21 mouse cellular contexts compared by ENCODE assay signal in the genomic region with DNA sequence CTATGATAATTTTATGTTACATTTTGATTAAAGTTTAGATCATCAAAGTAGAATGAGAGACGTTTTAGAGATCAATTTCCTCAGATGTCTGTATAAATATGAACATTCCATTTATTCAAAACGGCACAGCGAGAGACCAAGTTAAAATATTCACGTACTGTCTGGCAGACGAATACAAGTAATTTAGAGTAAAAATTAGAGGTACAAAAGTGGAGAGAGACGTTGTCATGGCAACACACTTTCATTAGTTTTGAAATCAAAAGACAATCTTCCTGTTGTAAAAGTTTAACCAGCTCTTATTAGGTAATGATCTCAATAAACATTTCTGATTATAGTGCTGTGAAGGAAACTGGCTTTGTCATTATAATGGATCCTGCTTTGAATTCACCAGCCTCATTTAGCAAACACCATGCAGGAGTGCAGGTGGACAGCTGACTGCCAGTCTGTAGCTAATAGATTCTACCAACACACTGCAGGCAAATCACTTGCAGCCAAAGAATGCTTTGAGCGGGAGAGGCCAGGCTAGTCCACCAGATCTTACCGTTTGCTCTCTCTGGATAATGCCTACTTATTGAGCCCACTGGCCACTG. TPM values are rescaled to one million over a fixed set of nuclear protein-coding genes. Genes with fewer than 3 reads are reported as not detected.
DNase-seq lines count a peak whose midpoint lies in the region; ATAC-seq and TF ChIP-seq lines count a peak whose summit lies in the region.
"Had no signal": no experiment of that assay in that cellular context is flagged by ENCODE, and none has a peak within 500 bp of the region (broad histone marks: within the 10 kb centered on the region; RNA-seq: fewer than 3 reads in every experiment).

No protein-coding gene starts in this region.

- H3K27me3 ChIP-seq in midbrain, embryonic 11.5 days (ENCODE audit: control insufficient read depth, insufficient read depth, low read length): no peaks in the 10 kb centered on the region
- no peaks in the 10 kb centered on the region for H3K27me3 ChIP-seq in midbrain, embryonic 10.5 days (ENCODE audit: low read depth, poor library complexity, severe bottlenecking)
- H3K27me3 ChIP-seq in forebrain, embryonic 13.5 days: peaks cover 8% of the 10 kb centered on the region
- no peaks in the 10 kb centered on the region for H3K27me3 ChIP-seq in hindbrain, postnatal 0 days (ENCODE audit: insufficient read depth, low read length)
- no peaks in the 10 kb centered on the region for H3K27me3 ChIP-seq in neural tube, embryonic 15.5 days (replicated peaks)

- H3K4me3 ChIP-seq in midbrain, embryonic 11.5 days (ENCODE audit: low read depth, low read length): no peak overlapping the region
- no peak overlapping the region for H3K4me3 ChIP-seq in midbrain, embryonic 10.5 days
- H3K4me3 ChIP-seq in forebrain, embryonic 13.5 days: no peak overlapping the region
- H3K4me3 ChIP-seq in hindbrain, postnatal 0 days (ENCODE audit: low read length): no peak overlapping the region
- H3K4me3 ChIP-seq in neural tube, embryonic 15.5 days (replicated peaks): no peak overlapping the region

- no peaks in the 10 kb centered on the region; the same call in 1 of the 2 replicates for H3K4me1 ChIP-seq in midbrain, embryonic 11.5 days (ENCODE audit: control insufficient read depth, insufficient read depth, low read length)
- peaks cover 14% of the 10 kb centered on the region; the same call in 1 of the 2 replicates for H3K4me1 ChIP-seq in midbrain, embryonic 10.5 days
- H3K4me1 ChIP-seq in forebrain, embryonic 13.5 days: peaks cover 41% of the 10 kb centered on the region
- H3K4me1 ChIP-seq in hindbrain, postnatal 0 days (ENCODE audit: insufficient read depth, low read length): no peaks in the 10 kb centered on the region
- H3K4me1 ChIP-seq in neural tube, embryonic 15.5 days: peaks cover 9% of the 10 kb centered on the region; the same call in 1 of the 2 replicates

- DNase-seq in midbrain, embryonic 11.5 days (ENCODE audit: low spot score, missing footprints): peak; percentile 71
- DNase-seq in midbrain, embryonic 10.5 days (ENCODE audit: low spot score): no peak
- DNase-seq in hindbrain, postnatal 0 days (ENCODE audit: low spot score): peak; percentile 56
- DNase-seq in adrenal gland, postnatal 4 days (ENCODE audit: low spot score in 2 of 2): no peak
- DNase-seq: adrenal gland, postnatal 25 days; cerebellum, adult 11 months; cerebellum, postnatal 36 days; gastrocnemius, postnatal 25 days; lung, embryonic 14.5 days; right cerebral cortex, postnatal 4 days had no signal

- WGBS in midbrain, embryonic 11.5 days: 70% methylated on average over 8 of the region's 8 CpGs
- 79% methylated on average over 8 of the region's 8 CpGs for WGBS in midbrain, embryonic 10.5 days
- WGBS in forebrain, embryonic 13.5 days: 17% methylated on average over 8 of the region's 8 CpGs
- 30% methylated on average over 8 of the region's 8 CpGs for WGBS in hindbrain, postnatal 0 days
- 33% methylated on average over 8 of the region's 8 CpGs for WGBS in neural tube, embryonic 15.5 days

- ATAC-seq in midbrain, embryonic 11.5 days (ENCODE audit: low FRiP score): peak; percentile 36; the same call in 1 of the 2 replicates
- peak; percentile 71 for ATAC-seq in forebrain, embryonic 13.5 days
- no peak for ATAC-seq in hindbrain, postnatal 0 days
- ATAC-seq in neural tube, embryonic 15.5 days (ENCODE audit: low FRiP score): 0 out of 2 replicates have a peak, but pooled peaks have one; percentile 26
- no peak for ATAC-seq in erythroid progenitor cell, adult 5-6 weeks (replicated peaks; ENCODE audit: low FRiP score, poor library complexity, severe bottlenecking)

- H3K9me3 ChIP-seq in midbrain, embryonic 11.5 days (ENCODE audit: control insufficient read depth, low read length): no peaks in the 10 kb centered on the region
- H3K9me3 ChIP-seq in midbrain, embryonic 10.5 days (replicated peaks): no peaks in the 10 kb centered on the region
- H3K9me3 ChIP-seq in forebrain, embryonic 13.5 days (replicated peaks): no peaks in the 10 kb centered on the region
- H3K9me3 ChIP-seq in hindbrain, postnatal 0 days (ENCODE audit: low read length): no peaks in the 10 kb centered on the region
- H3K9me3 ChIP-seq in neural tube, embryonic 15.5 days (replicated peaks): no peaks in the 10 kb centered on the region

- TF ChIP-seq CTCF in hindbrain, postnatal 0 days (IDR thresholded peaks at IDR 0.05; ENCODE audit: low read depth): no peak

- H3K27ac ChIP-seq in midbrain, embryonic 11.5 days (ENCODE audit: low read depth, low read length): no peak overlapping the region
- H3K27ac ChIP-seq in midbrain, embryonic 10.5 days (replicated peaks): no peak overlapping the region
- peak overlapping the region; percentile 35; the same call in 1 of the 2 replicates for H3K27ac ChIP-seq in forebrain, embryonic 13.5 days
- H3K27ac ChIP-seq in hindbrain, postnatal 0 days: no peak overlapping the region
- no peak overlapping the region for H3K27ac ChIP-seq in neural tube, embryonic 15.5 days (replicated peaks)
- H3K27ac ChIP-seq: macrophage had no signal

- H3K36me3 ChIP-seq in midbrain, embryonic 11.5 days (ENCODE audit: control insufficient read depth, insufficient read depth, low read length): no peaks in the 10 kb centered on the region
- no peaks in the 10 kb centered on the region for H3K36me3 ChIP-seq in midbrain, embryonic 10.5 days
- no peaks in the 10 kb centered on the region for H3K36me3 ChIP-seq in forebrain, embryonic 13.5 days (ENCODE audit: poor library complexity, severe bottlenecking)
- no peaks in the 10 kb centered on the region for H3K36me3 ChIP-seq in hindbrain, postnatal 0 days (ENCODE audit: insufficient read depth, low read length)
- H3K36me3 ChIP-seq in neural tube, embryonic 15.5 days: no peaks in the 10 kb centered on the region

- H3K4me2 ChIP-seq in midbrain, embryonic 11.5 days: no peak overlapping the region
- H3K4me2 ChIP-seq in forebrain, embryonic 13.5 days: no peak overlapping the region
- no peak overlapping the region for H3K4me2 ChIP-seq in hindbrain, postnatal 0 days (ENCODE audit: low read depth, low read length)
- H3K4me2 ChIP-seq in neural tube, embryonic 15.5 days: no peak overlapping the region
- H3K4me2 ChIP-seq: liver, embryonic 11.5 days; lung, embryonic 14.5 days had no signal

- no peak overlapping the region for H3K9ac ChIP-seq in midbrain, embryonic 11.5 days (ENCODE audit: low read length)
- no peak overlapping the region for H3K9ac ChIP-seq in forebrain, embryonic 13.5 days
- no peak overlapping the region for H3K9ac ChIP-seq in hindbrain, postnatal 0 days (replicated peaks; ENCODE audit: low read length)
- H3K9ac ChIP-seq in neural tube, embryonic 15.5 days (replicated peaks): no peak overlapping the region
- H3K9ac ChIP-seq: lung, embryonic 14.5 days had no signal

RNA-seq across cellular contexts. Expression of gene Gm42906, which starts 22.6 kb away (rescaled TPM):
- not detected in 2 replicates for polyA plus RNA-seq in midbrain, embryonic 11.5 days (2014; fragmentation: Nextera tagmentation; extraction: Ambion mirVana)
- not detected in 2 replicates for polyA plus RNA-seq in midbrain, embryonic 10.5 days (2016; fragmentation: Nextera tagmentation; extraction: Ambion mirVana)
- not detected in 2 replicates for polyA plus RNA-seq in forebrain, embryonic 13.5 days (2015; fragmentation: Nextera tagmentation; extraction: Ambion mirVana)
- not detected in 2 replicates for total RNA-seq in hindbrain, postnatal 0 days (2014; rRNA removed)
- not detected in 2 replicates for polyA plus RNA-seq in hindbrain, postnatal 0 days (2015; fragmentation: Nextera tagmentation; extraction: Ambion mirVana)
- polyA plus RNA-seq in neural tube, embryonic 15.5 days (2015; fragmentation: Nextera tagmentation; extraction: Ambion mirVana): not detected in 2 replicates
- total RNA-seq in adrenal gland, postnatal 4 days (2021): not detected
- not detected in 2 replicates for total RNA-seq in erythroid progenitor cell, adult 5-6 weeks (2015; ENCODE audit: low replicate concordance)
- total RNA-seq in erythroid progenitor cell, adult 5-6 weeks (2017; ENCODE audit: low replicate concordance): not detected in 2 replicates
- total RNA-seq: layer of hippocampus, postnatal 25 days; left cerebral cortex, postnatal 36 days; neutrophil, adult 5-6 weeks had no signal
- polyA plus RNA-seq: C2C12; heart, postnatal 0 days; kidney, embryonic 16.5 days; liver, embryonic 11.5 days; lung, embryonic 14.5 days; macrophage had no signal

Comparison
In these comparisons a context has a peak if more than half of its experiments do, and no peak if none do; other contexts are left out.
1. DNase-seq: peak in midbrain, embryonic 11.5 days (single experiment) and hindbrain, postnatal 0 days (single experiment); none in midbrain, embryonic 10.5 days (single experiment) and adrenal gland, postnatal 4 days (0 of 2).
2. ATAC-seq: peak in midbrain, embryonic 11.5 days (single experiment), forebrain, embryonic 13.5 days (single experiment) and neural tube, embryonic 15.5 days (single experiment); none in hindbrain, postnatal 0 days (single experiment) and erythroid progenitor cell, adult 5-6 weeks (single experiment).